Mouse (Mus musculus) liver, embryonic 14.5 days (tissue): Measurements from ENCODE around the gene Hipk1. TPM values are rescaled to one million over a fixed set of nuclear protein-coding genes. Genes with fewer than 3 reads are reported as not detected.

Experiments
- ATAC-seq: fragments of 200-750 bp; cut with Nextera tagmentation; 2 replicates; pipeline ENCODE4 v1.8.0; 2017; ENCODE audit warnings: moderate number of reproducible peaks, mild to moderate bottlenecking, moderate library complexity; ENCODE audit not compliant: insufficient read depth
- DNase-seq, 3 experiments: peaks; one replicate each; pipeline ENCODE4 v3.0.0-alpha.2; 2012 to 2013; ENCODE audit warnings: low read depth in 3 of 3, low spot score in 3 of 3
- H3K27ac ChIP-seq: fragments of 300-500 bp; sonication (generic); 2 replicates; pipeline ENCODE4 v1.5.1; 2014; ENCODE audit warnings: moderate library complexity, mild to moderate bottlenecking, control low read depth, inconsistent platforms
- H3K27me3 ChIP-seq: fragments of 300-500 bp; sonication (generic); 2 replicates; pipeline ENCODE4 v1.6.1; 2014; ENCODE audit warnings: mild to moderate bottlenecking, low read length, moderate library complexity; ENCODE audit not compliant: control insufficient read depth, insufficient read depth
- H3K36me3 ChIP-seq: fragments of 300-500 bp; sonication (generic); replicated peaks from 2 replicates; pipeline ENCODE4 v1.6.1; 2014; ENCODE audit warnings: low read depth; ENCODE audit not compliant: control insufficient read depth, insufficient read depth
- H3K4me1 ChIP-seq, 2 experiments: fragments of 200-500 bp in 1 of 2; fragments of 300-500 bp in 1 of 2; sonication (generic) in 1 of 2; replicated peaks; 2 replicates each; pipeline ENCODE4 v1.6.1; 2012 to 2014; ENCODE audit warnings: antibody characterized with exemption in 1 of 2, inconsistent platforms in 1 of 2, low read length in 1 of 2; ENCODE audit not compliant: control insufficient read depth in 2 of 2, insufficient read depth in 2 of 2
- H3K4me2 ChIP-seq: fragments of 300-500 bp; sonication (generic); 2 replicates; pipeline ENCODE4 v1.6.1; 2014; ENCODE audit warnings: low read depth, mild to moderate bottlenecking, control low read depth, moderate library complexity
- H3K4me3 ChIP-seq, 2 experiments: fragments of 200-500 bp in 1 of 2; fragments of 300-500 bp in 1 of 2; sonication (generic) in 1 of 2; 2 replicates each; pipeline ENCODE4 v1.5.1; 2012 to 2014; ENCODE audit warnings: low read depth in 2 of 2, low read length in 2 of 2, mild to moderate bottlenecking in 2 of 2, control low read depth in 1 of 2, inconsistent platforms in 1 of 2, moderate library complexity in 1 of 2; ENCODE audit not compliant: insufficient read depth in 1 of 2
- H3K9ac ChIP-seq: fragments of 300-500 bp; sonication (generic); replicated peaks from 2 replicates; pipeline ENCODE4 v1.6.1; 2014; ENCODE audit warnings: mild to moderate bottlenecking, control low read depth, moderate library complexity
- H3K9me3 ChIP-seq: fragments of 300-500 bp; sonication (generic); 2 replicates; pipeline ENCODE4 v1.6.1; 2016; ENCODE audit warnings: low read length, mixed read lengths; ENCODE audit not compliant: control insufficient read depth
- CTCF ChIP-seq: IDR thresholded peaks from 2 replicates; pipeline ENCODE4 v1.5.1; 2016; ENCODE audit warnings: antibody characterized with exemption, low read depth, control low read depth
- EP300 ChIP-seq: IDR thresholded peaks from 2 replicates; pipeline ENCODE4 v1.6.1; 2016; ENCODE audit warnings: antibody characterized with exemption, low read depth
- WGBS: fragments of 180-500 bp; shearing (Covaris S2); extraction: QIAGEN DNeasy Blood & Tissue Kit; methylation state at CpG from one replicate; pipeline ENCODE4 v1.1.7; 2014; ENCODE audit not compliant: insufficient replicate concordance; 5-methylcytosine and 5-hydroxymethylcytosine counted together
- polyA plus RNA-seq, 2 experiments: library from polyadenylated mRNA; depleted of rRNA in 1 of 2; stranded (reverse) in 1 of 2; unstranded in 1 of 2; fragments of >200 nt; fragmentation: Nextera tagmentation in 1 of 2; extraction: Ambion mirVana in 1 of 2; gene quantifications; 2 replicates each; pipeline versions ENCODE4 v1.2.1 to v1.2.3; 2012 to 2014

Hipk1 gene
- polyA plus RNA-seq, 2 experiments, result 17.1 to 22.4 TPM

- no peaks in the 10 kb centered on the region for H3K27me3 ChIP-seq
- H3K9me3 ChIP-seq, result no peaks in the 10 kb centered on the region
- no peak overlapping the region for H3K27ac ChIP-seq
- H3K4me2 ChIP-seq, result no peak overlapping the region
- no peak overlapping the region for H3K4me3 ChIP-seq
- peaks cover 72% of the 10 kb centered on the region for H3K36me3 ChIP-seq
- ATAC-seq (no peak), DNase-seq (no peak)
- H3K4me1 ChIP-seq, result no peaks in the 10 kb centered on the region
- WGBS, result 78% methylated on average over 9 of the region's 9 CpGs
- TF ChIP-seq CTCF (no peak), EP300 (no peak)
- no peak overlapping the region for H3K9ac ChIP-seq
Observed at GRCm38 (mm10) chr3:103771531-103772130, 19.7 kb downstream of the Hipk1 start.

- TF ChIP-seq CTCF, result no peak
- TF ChIP-seq EP300, result no peak
- no peak overlapping the region for H3K4me3 ChIP-seq
- no peak overlapping the region for H3K9ac ChIP-seq
- no peak overlapping the region for H3K4me2 ChIP-seq
- H3K27me3 ChIP-seq, result no peaks in the 10 kb centered on the region
- ATAC-seq (no peak), DNase-seq (no peak)
- H3K27ac ChIP-seq, result no peak overlapping the region
- H3K4me1 ChIP-seq, result no peaks in the 10 kb centered on the region
- H3K36me3 ChIP-seq, result peaks cover 81% of the 10 kb centered on the region
- 77% methylated on average over 3 of the region's 3 CpGs for WGBS
- H3K9me3 ChIP-seq, result no peaks in the 10 kb centered on the region
Observed at GRCm38 (mm10) chr3:103766789-103767188, 24.6 kb downstream of the Hipk1 start.

- TF ChIP-seq EP300 (no peak), CTCF (no peak)
- ATAC-seq, result no peak
- Histone ChIP-seq H3K27ac (no peak overlapping the region), H3K4me1 (no peaks in the 10 kb centered on the region), H3K4me3 (no peak overlapping the region), H3K9ac (no peak overlapping the region), H3K27me3 (no peaks in the 10 kb centered on the region), H3K9me3 (no peaks in the 10 kb centered on the region), H3K36me3 (peaks cover 80% of the 10 kb centered on the region), H3K4me2 (no peak overlapping the region)
- no peak for DNase-seq
- WGBS, result 76% methylated on average over 5 of the region's 5 CpGs
Observed at GRCm38 (mm10) chr3:103759261-103759970, 31.9 kb downstream of the Hipk1 start.

DNA sequence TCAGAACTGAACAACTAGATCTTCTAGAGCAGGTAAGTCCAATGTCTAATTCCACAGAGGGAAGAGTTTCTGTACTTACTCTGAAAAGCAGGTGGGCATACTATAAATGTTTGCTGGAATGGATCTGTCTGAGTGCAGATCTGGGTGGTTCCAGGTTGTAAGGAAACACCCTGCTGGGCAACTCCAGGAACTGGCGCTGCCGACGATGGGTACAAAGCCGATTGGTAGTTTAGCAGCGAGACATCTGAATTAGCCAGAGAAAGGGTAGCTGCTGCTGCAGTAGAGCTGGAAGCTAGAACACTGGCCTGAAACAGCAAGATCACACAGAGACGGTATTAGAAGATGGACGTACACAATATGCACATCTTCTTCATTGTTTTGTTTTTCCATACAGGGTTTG, 32.9 kb downstream of the Hipk1 start:
- WGBS, result 88% methylated on average over 7 of the region's 7 CpGs
- DNase-seq (no peak), ATAC-seq (no peak)
- Histone ChIP-seq H3K9me3 (no peaks in the 10 kb centered on the region), H3K4me3 (no peak overlapping the region), H3K9ac (no peak overlapping the region), H3K4me2 (no peak overlapping the region), H3K27ac (no peak overlapping the region), H3K27me3 (no peaks in the 10 kb centered on the region), H3K4me1 (no peaks in the 10 kb centered on the region), H3K36me3 (peaks cover 80% of the 10 kb centered on the region)
- no peak for TF ChIP-seq EP300
- no peak for TF ChIP-seq CTCF

DNA sequence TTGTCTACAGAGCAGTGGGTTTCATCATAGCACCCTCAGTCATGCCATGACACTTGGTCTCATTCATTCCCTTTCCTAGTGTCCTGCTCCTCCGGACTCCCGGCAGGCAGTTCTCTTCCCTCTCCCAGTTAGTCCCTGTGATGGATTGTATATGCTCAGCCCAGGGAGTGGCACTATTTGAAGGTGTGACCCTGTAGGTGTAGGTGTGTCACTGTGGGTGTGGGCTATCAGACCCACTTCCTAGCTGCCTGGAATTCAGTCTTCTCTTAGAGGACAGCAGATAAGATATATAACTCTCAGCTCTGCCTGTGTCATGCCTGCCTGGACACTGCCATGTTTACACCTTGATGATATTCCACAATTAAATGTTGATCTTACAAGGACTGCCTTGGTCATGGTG, 34.4 kb downstream of the Hipk1 start:
- WGBS, result 97% methylated on average over 2 of the region's 2 CpGs
- ATAC-seq (no peak), DNase-seq (no peak)
- Histone ChIP-seq H3K9ac (no peak overlapping the region), H3K27me3 (no peaks in the 10 kb centered on the region), H3K9me3 (no peaks in the 10 kb centered on the region), H3K4me2 (no peak overlapping the region), H3K4me1 (no peaks in the 10 kb centered on the region), H3K27ac (no peak overlapping the region), H3K4me3 (no peak overlapping the region), H3K36me3 (peaks cover 80% of the 10 kb centered on the region)
- TF ChIP-seq EP300 (no peak), CTCF (no peak)
